Comparison of ENCODE assay signal across 11 mouse cellular contexts in genomic region chr19:42725056-42725972, GRCm38 (mm10). TPM values are rescaled to one million over a fixed set of nuclear protein-coding genes. Genes with fewer than 3 reads are reported as not detected.
DNase-seq lines count a peak whose midpoint lies in the region; ATAC-seq lines count a peak whose summit lies in the region.
"Had no signal": no experiment of that assay in that cellular context is flagged by ENCODE, and none has a peak within 500 bp of the region (broad histone marks: within the 10 kb centered on the region; RNA-seq: fewer than 3 reads in every experiment).

No protein-coding gene starts in this region.

- no peaks in the 10 kb centered on the region for H3K27me3 ChIP-seq in embryonic facial prominence, embryonic 13.5 days
- 0 out of 2 replicates have a peak, but pooled peaks cover 9% of the 10 kb centered on the region for H3K27me3 ChIP-seq in embryonic facial prominence, embryonic 10.5 days (replicated peaks; ENCODE audit: low read depth, poor library complexity, severe bottlenecking)
- peaks cover 16% of the 10 kb centered on the region for H3K27me3 ChIP-seq in limb, embryonic 12.5 days
- H3K27me3 ChIP-seq: forebrain, embryonic 13.5 days; liver, embryonic 13.5 days had no signal

- no peak overlapping the region for H3K4me2 ChIP-seq in embryonic facial prominence, embryonic 13.5 days
- no peak overlapping the region for H3K4me2 ChIP-seq in limb, embryonic 12.5 days
- H3K4me2 ChIP-seq: forebrain, embryonic 13.5 days; liver, embryonic 13.5 days had no signal

- H3K9ac ChIP-seq in embryonic facial prominence, embryonic 13.5 days = no peak overlapping the region
- H3K9ac ChIP-seq in limb, embryonic 12.5 days (replicated peaks) = no peak overlapping the region
- H3K9ac ChIP-seq: forebrain, embryonic 13.5 days; liver, embryonic 13.5 days had no signal

- H3K27ac ChIP-seq in embryonic facial prominence, embryonic 13.5 days = peak overlapping the region; percentile 13; the same call in 1 of the 2 replicates
- H3K27ac ChIP-seq in embryonic facial prominence, embryonic 10.5 days (replicated peaks) = no peak overlapping the region
- H3K27ac ChIP-seq in limb, embryonic 12.5 days = no peak overlapping the region
- H3K27ac ChIP-seq: forebrain, embryonic 13.5 days; liver, embryonic 13.5 days had no signal

- no peaks in the 10 kb centered on the region for H3K9me3 ChIP-seq in embryonic facial prominence, embryonic 13.5 days
- H3K9me3 ChIP-seq in embryonic facial prominence, embryonic 10.5 days = no peaks in the 10 kb centered on the region
- H3K9me3 ChIP-seq in limb, embryonic 12.5 days = no peaks in the 10 kb centered on the region
- H3K9me3 ChIP-seq: forebrain, embryonic 13.5 days; liver, embryonic 13.5 days had no signal

- no peak for DNase-seq in embryonic facial prominence, embryonic 10.5 days (ENCODE audit: low spot score)
- peak; percentile 59 for DNase-seq in embryo, embryonic 10 days (ENCODE audit: low spot score)
- DNase-seq in urinary bladder, postnatal 14 days (ENCODE audit: low spot score) = no peak
- DNase-seq in right cerebral cortex, adult 18-20 months = no peak
- no peak for DNase-seq in gastrocnemius, postnatal 36 days
- DNase-seq: liver, embryonic 13.5 days had no signal

- no peak overlapping the region for H3K4me3 ChIP-seq in embryonic facial prominence, embryonic 13.5 days
- H3K4me3 ChIP-seq in embryonic facial prominence, embryonic 10.5 days = no peak overlapping the region
- no peak overlapping the region for H3K4me3 ChIP-seq in limb, embryonic 12.5 days (replicated peaks)
- H3K4me3 ChIP-seq: forebrain, embryonic 13.5 days; liver, embryonic 13.5 days had no signal

- ATAC-seq in embryonic facial prominence, embryonic 13.5 days (ENCODE audit: insufficient number of reproducible peaks, insufficient read depth, low FRiP score, low TSS enrichment, low read depth) = no peak
- ATAC-seq in hematopoietic stem cell, adult 5-6 weeks (replicated peaks in 1 of 2; ENCODE audit: insufficient read depth in 1 of 2, low FRiP score in 2 of 2, low TSS enrichment in 1 of 2, low read depth in 1 of 2, poor library complexity in 2 of 2, severe bottlenecking in 2 of 2) = peak; percentile 79 to 80
- 0 out of 2 replicates have a peak, but pooled peaks have one; percentile 43 for ATAC-seq in limb, embryonic 12.5 days (ENCODE audit: insufficient number of reproducible peaks, insufficient read depth, low FRiP score, low TSS enrichment, low read depth)
- ATAC-seq: forebrain, embryonic 13.5 days; inflammation-experienced regulatory T-cells, adult 6 months had no signal

- H3K36me3 ChIP-seq in embryonic facial prominence, embryonic 13.5 days = no peaks in the 10 kb centered on the region
- no peaks in the 10 kb centered on the region for H3K36me3 ChIP-seq in embryonic facial prominence, embryonic 10.5 days (replicated peaks)
- H3K36me3 ChIP-seq in limb, embryonic 12.5 days = no peaks in the 10 kb centered on the region
- H3K36me3 ChIP-seq: liver, embryonic 13.5 days had no signal

- WGBS in embryonic facial prominence, embryonic 13.5 days = 72% methylated on average over 16 of the region's 16 CpGs
- WGBS in embryonic facial prominence, embryonic 10.5 days = 80% methylated on average over 16 of the region's 16 CpGs
- 20% methylated on average over 16 of the region's 16 CpGs for WGBS in limb, embryonic 12.5 days

- intact Hi-C loops in gastrocnemius, postnatal 36 days (cut with DNase I) = no loop called here

- H3K4me1 ChIP-seq in embryonic facial prominence, embryonic 13.5 days = no peaks in the 10 kb centered on the region; the same call in 1 of the 2 replicates
- H3K4me1 ChIP-seq in embryonic facial prominence, embryonic 10.5 days = peaks cover 9% of the 10 kb centered on the region; the same call in 1 of the 2 replicates
- peaks cover 54% of the 10 kb centered on the region for H3K4me1 ChIP-seq in limb, embryonic 12.5 days (replicated peaks)

RNA-seq across cellular contexts. Expression of gene Pyroxd2, which starts 27.3 kb away (rescaled TPM):
- polyA plus RNA-seq in embryonic facial prominence, embryonic 13.5 days (2015; fragmentation: Nextera tagmentation; extraction: Ambion mirVana) = 1.8 and 2.0 TPM in 2 replicates
- 1.00 and 1.0 TPM in 2 replicates for polyA plus RNA-seq in embryonic facial prominence, embryonic 10.5 days (2016; fragmentation: Nextera tagmentation; extraction: Ambion mirVana)
- total RNA-seq in hematopoietic stem cell, adult 5-6 weeks (2017) = 0.69 TPM in 1 of 2 replicates, not detected in the other
- 1.2 and 1.4 TPM in 2 replicates for polyA plus RNA-seq in limb, embryonic 12.5 days (2016; fragmentation: Nextera tagmentation; extraction: Ambion mirVana)
- under 1 TPM; 0.79 to 0.96 TPM for total RNA-seq in gastrocnemius, postnatal 36 days (2021)

RNA-seq across cellular contexts. Expression of gene Hps1, which starts 54.5 kb away (rescaled TPM):
- polyA plus RNA-seq in embryonic facial prominence, embryonic 13.5 days (2015; fragmentation: Nextera tagmentation; extraction: Ambion mirVana) = 16.6 and 17.3 TPM in 2 replicates
- 20.0 and 21.2 TPM in 2 replicates for polyA plus RNA-seq in embryonic facial prominence, embryonic 10.5 days (2016; fragmentation: Nextera tagmentation; extraction: Ambion mirVana)
- total RNA-seq in hematopoietic stem cell, adult 5-6 weeks (2017) = 32.6 and 37.1 TPM in 2 replicates
- 14.5 and 15.4 TPM in 2 replicates for polyA plus RNA-seq in limb, embryonic 12.5 days (2016; fragmentation: Nextera tagmentation; extraction: Ambion mirVana)
- total RNA-seq in gastrocnemius, postnatal 36 days (2021) = 1 to 10 TPM in 1 of 2 experiments, under 1 TPM in 1; 0.51 to 1.5 TPM
